Mouse (Mus musculus) stomach, embryonic 15.5 days (tissue): Measurements from ENCODE around the gene Myl12a. TPM values are rescaled to one million over a fixed set of nuclear protein-coding genes. Genes with fewer than 3 reads are reported as not detected.

Experiments
- ATAC-seq: fragments of 200-750 bp; cut with Nextera tagmentation; 2 replicates; pipeline ENCODE4 v1.8.0; 2017; ENCODE audit warnings: low read depth, moderate number of reproducible peaks, moderate TSS enrichment; ENCODE audit not compliant: insufficient read depth, low FRiP score
- H3K27ac ChIP-seq: fragments of 300-500 bp; sonication (generic); 2 replicates; pipeline ENCODE4 v1.5.1; 2015; ENCODE audit warnings: mild to moderate bottlenecking, inconsistent platforms
- H3K27me3 ChIP-seq: fragments of 300-500 bp; sonication (generic); replicated peaks from 2 replicates; pipeline ENCODE4 v1.6.1; 2015; ENCODE audit warnings: inconsistent platforms
- H3K36me3 ChIP-seq: fragments of 300-500 bp; sonication (generic); 2 replicates; pipeline ENCODE4 v1.6.1; 2015; ENCODE audit warnings: inconsistent platforms
- H3K4me1 ChIP-seq: fragments of 300-500 bp; sonication (generic); 2 replicates; pipeline ENCODE4 v1.6.1; 2015; ENCODE audit warnings: inconsistent platforms
- H3K4me2 ChIP-seq: fragments of 300-500 bp; sonication (generic); 2 replicates; pipeline ENCODE4 v1.6.1; 2015; ENCODE audit warnings: mild to moderate bottlenecking, inconsistent platforms
- H3K4me3 ChIP-seq: fragments of 300-500 bp; sonication (generic); replicated peaks from 2 replicates; pipeline ENCODE4 v1.5.1; 2015; ENCODE audit warnings: inconsistent platforms
- H3K9ac ChIP-seq: fragments of 300-500 bp; sonication (generic); 2 replicates; pipeline ENCODE4 v1.6.1; 2015; ENCODE audit warnings: inconsistent platforms
- H3K9me3 ChIP-seq: fragments of 300-500 bp; sonication (generic); 2 replicates; pipeline ENCODE4 v1.6.1; 2016; ENCODE audit warnings: inconsistent platforms
- WGBS: fragments of 180-500 bp; shearing (Covaris S2); methylation state at CpG from one replicate; pipeline ENCODE4 v1.1.7; 2015; 5-methylcytosine and 5-hydroxymethylcytosine counted together
- polyA plus RNA-seq: library from polyadenylated mRNA; unstranded; fragments of >200 nt; fragmentation: Nextera tagmentation; extraction: Ambion mirVana; gene quantifications from 2 replicates; pipeline ENCODE4 v1.2.1, GENCODE M21; 2015

Myl12a gene
- polyA plus RNA-seq, 1 experiment from 2014 or later, result 495 TPM

DNA sequence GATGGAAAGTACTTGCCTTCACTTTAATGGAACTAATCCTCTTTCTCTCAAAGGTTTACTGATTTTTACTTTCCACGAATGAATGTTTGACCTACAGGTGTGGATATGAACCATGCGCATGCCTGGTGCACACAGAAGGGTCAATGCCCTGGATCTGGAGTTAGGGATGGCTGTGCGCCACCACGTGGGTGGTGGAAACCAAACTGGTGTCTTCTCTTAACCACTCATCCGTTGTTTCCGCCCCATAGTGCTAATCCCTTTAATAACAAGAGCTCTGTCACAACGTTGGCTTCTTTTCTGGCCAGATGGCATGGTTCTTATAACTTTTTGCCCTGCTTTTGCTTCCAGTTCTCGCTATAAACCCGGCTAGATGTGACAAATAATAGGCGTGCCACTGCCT lies 51.4 kb downstream of the Myl12a start:
- no peaks in the 10 kb centered on the region for H3K4me1 ChIP-seq
- H3K4me2 ChIP-seq, result no peak overlapping the region
- 71% methylated on average over 10 of the region's 10 CpGs for WGBS
- no peak overlapping the region for H3K9ac ChIP-seq
- H3K9me3 ChIP-seq, result no peaks in the 10 kb centered on the region
- no peak overlapping the region for H3K4me3 ChIP-seq
- no peak overlapping the region for H3K27ac ChIP-seq
- H3K27me3 ChIP-seq, result no peaks in the 10 kb centered on the region
- ATAC-seq, result no peak
- H3K36me3 ChIP-seq, result no peaks in the 10 kb centered on the region

DNA sequence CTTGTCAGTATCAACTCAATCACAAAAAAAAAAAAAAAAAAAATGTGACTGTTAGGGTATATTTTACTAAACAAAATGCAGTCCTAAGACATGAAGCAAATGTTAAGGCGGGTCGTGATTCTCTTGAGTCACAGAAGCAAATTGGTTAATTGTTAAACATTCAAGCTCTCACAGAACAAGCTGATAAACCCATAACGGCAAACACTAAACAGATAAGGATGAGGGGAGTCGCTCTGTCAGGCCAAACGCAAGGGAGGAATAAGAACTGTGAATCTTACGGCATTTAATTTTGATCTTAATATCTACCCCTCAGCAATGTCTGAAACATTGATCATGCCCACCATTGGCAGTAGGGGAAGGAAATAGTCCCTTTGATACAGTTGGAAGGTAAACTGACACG lies 53.5 kb downstream of the Myl12a start:
- no peak overlapping the region for H3K4me2 ChIP-seq
- no peaks in the 10 kb centered on the region for H3K36me3 ChIP-seq
- no peak overlapping the region for H3K27ac ChIP-seq
- no peaks in the 10 kb centered on the region for H3K4me1 ChIP-seq
- no peaks in the 10 kb centered on the region for H3K27me3 ChIP-seq
- H3K4me3 ChIP-seq, result no peak overlapping the region
- no peaks in the 10 kb centered on the region for H3K9me3 ChIP-seq
- ATAC-seq, result no peak
- WGBS, result 59% methylated on average over 7 of the region's 7 CpGs
- no peak overlapping the region for H3K9ac ChIP-seq

DNA sequence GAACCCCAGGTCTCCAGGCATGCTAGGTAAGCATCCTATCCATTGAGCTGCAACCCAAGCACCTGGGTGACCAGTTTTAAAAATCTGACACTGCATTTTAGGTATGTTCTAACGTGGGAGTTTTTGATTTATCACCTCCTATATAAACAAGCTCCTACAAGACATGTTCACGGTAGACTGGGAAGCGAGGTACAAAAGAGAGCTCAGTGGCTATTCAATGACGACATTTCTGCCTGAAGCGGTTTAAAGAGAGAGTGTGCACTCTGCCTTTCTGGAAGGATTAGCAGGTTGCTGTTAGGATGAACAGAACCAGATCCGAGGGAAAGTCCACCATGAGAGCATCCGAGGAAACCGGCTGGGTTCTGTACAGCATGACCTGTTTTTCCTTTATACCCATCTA lies 54.0 kb downstream of the Myl12a start:
- Histone ChIP-seq H3K4me1 (no peaks in the 10 kb centered on the region), H3K4me3 (no peak overlapping the region), H3K27me3 (no peaks in the 10 kb centered on the region), H3K9ac (no peak overlapping the region), H3K36me3 (no peaks in the 10 kb centered on the region), H3K4me2 (no peak overlapping the region), H3K9me3 (no peaks in the 10 kb centered on the region), H3K27ac (no peak overlapping the region)
- 49% methylated on average over 8 of the region's 8 CpGs for WGBS
- ATAC-seq, result no peak

DNA sequence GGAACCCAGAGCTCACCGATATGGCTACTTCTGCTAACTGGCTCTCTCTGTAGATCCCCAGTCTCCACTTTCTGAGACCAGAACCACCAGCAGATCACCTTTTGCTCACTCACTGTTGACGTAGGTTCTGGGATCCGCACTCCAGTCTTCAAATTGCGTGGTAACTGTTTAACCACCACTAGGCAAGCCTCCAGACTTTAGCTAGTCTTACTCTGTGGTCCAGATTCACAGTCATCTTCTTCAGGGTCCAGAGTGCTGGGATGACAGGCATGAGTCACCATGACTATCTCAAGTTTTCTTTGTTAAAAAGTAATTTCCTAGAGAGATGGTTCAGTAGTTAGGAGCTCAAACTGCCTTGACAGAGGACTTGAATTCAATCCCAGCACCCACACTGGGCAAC lies 58.9 kb downstream of the Myl12a start:
- WGBS, result 82% methylated on average over 4 of the region's 4 CpGs
- H3K9me3 ChIP-seq, result no peaks in the 10 kb centered on the region
- no peak overlapping the region for H3K27ac ChIP-seq
- ATAC-seq, result no peak
- no peaks in the 10 kb centered on the region for H3K4me1 ChIP-seq
- no peak overlapping the region for H3K4me2 ChIP-seq
- H3K36me3 ChIP-seq, result no peaks in the 10 kb centered on the region
- H3K9ac ChIP-seq, result no peak overlapping the region
- no peaks in the 10 kb centered on the region for H3K27me3 ChIP-seq
- no peak overlapping the region for H3K4me3 ChIP-seq

Other genes starting within 250 kb of the Myl12a start
- 60.7 and 66.8 TPM in 2 replicates for gene Tgif1, start 149.3 kb downstream of the Myl12a start, polyA plus RNA-seq
- gene Myom1, start 245 bp downstream of the Myl12a start, polyA plus RNA-seq, result 12.7 and 12.8 TPM in 2 replicates
- gene Lpin2, start 179.7 kb upstream of the Myl12a start, polyA plus RNA-seq, result 27.3 and 31.5 TPM in 2 replicates